Mouse (Mus musculus) mouse embryonic stem cell (cell line): ENCODE data around the gene Eva1c.

Experiments used
- in situ Hi-C, 2 experiments: fragments of 300-500 bp; cut with MboI; formaldehyde crosslinking; loops; 1 replicate in 1 of 2; 3 replicates in 1 of 2; pipeline ENCODE4 v1.14.3; 2019 to 2020; ENCODE audit warnings: low sequenced_read_pairs in 2 of 2, low pct_unique_long_range_greater_than_20kb in 1 of 2, mixed read lengths in 1 of 2; ENCODE audit not compliant: unreplicated experiment in 1 of 2

The Eva1c gene

DNA sequence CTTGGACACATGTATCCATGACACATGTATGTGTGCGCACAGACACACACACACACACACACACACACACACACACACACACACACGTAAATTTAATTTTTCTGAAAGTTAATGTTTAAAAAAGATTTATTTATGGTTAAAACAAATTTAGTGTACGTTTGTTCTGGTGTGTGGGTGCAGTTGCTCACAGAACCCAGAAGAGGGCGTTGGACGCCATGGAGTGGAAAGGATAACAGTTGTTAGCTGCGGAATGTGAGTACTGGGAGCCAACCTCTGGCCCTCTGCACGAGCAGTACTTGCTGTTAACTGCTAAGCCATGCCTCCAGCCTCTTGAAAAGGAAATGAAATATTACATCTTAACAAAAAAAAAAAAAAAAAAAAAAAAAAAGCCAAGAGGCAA lies at the start of gene Eva1c:
Eva1c (plus strand) TSS at position 263 of the 400 bp plus-strand sequence.
- in situ Hi-C loops: loop anchor here in 1 of 2 experiments (10.0 kb wide), 1 partner anchor 108 kb away; the partner anchor contains the start of gene Cfap298

DNA sequence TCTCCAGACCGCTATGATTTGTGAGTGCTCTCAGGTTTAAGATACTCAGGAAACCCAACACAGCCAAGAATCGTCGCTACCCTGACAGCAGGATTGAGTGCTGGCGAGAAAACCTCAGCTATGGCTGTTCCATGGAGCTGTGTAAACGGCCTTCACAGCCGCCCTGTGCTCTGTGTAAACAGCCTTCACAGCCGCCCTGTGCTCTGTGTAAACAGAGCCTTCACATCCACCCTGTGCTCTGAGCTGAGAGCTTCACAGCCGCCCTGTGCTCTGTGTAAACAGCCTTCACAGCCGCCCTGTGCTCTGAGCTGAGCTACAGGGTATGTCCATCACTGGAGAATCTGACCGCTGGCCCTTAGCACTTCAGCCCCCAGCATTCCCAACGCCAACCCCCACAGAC lies 46.7 kb upstream of the Eva1c start:
- in situ Hi-C loops: no loop called here

DNA sequence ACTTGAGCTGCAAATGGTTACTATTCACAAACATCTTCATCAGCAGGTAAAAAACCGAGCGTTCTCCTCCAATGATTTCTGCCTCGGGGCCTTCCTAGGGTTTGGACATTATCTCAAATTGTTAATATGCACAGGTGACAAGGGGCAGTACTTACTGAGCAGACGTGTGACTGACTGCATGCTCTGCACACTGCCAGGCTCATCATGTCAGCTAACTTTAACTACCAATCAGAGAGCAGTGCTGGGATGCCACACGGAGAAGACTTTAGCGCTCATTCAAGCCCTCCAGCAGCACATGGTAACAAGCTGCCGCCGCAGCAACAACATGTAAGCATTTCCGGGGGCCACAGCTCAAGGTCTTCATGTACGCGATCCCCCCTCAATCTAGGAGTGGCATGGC lies 43.2 kb upstream of the Eva1c start:
- in situ Hi-C loops: no loop called here

DNA sequence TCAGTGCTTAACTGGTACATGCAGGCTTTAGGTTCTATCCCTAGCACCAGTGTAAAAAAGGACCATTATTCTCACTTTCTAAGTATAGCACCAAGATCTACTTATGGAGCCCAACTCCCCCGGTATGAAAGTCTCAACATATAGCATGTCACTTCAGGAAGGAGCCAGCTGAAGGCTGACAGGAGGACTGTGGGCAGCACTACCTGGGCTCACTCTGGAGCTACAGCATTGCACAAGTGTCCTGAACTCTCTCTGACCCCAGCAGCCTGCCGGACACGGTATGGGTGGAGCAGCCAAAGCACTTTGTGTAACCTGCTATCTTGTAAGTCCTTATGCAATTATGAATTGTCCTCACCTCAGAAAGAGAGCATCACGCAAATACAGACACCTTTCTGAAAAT lies 41.3 kb upstream of the Eva1c start:
- in situ Hi-C loops: no loop called here

DNA sequence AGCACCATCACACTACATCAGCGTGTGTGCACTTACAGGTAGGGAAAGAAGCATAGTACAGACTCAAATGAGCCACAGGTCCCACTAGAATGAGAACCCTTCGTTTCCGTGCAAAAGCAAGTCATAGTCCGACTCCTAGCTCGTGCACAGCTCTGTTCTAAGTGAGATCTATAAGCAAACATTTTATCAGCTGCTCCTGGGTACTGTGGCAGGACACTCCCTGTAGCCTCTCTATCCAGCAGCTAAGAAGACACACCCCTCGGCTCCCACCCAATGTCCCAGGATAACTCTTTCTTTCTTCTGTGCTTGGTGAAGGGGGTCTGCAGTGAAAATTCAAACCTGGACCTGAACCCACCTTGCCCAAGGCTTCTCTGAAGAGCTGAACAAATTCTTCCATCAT lies 37.9 kb upstream of the Eva1c start:
- in situ Hi-C loops: no loop called here

DNA sequence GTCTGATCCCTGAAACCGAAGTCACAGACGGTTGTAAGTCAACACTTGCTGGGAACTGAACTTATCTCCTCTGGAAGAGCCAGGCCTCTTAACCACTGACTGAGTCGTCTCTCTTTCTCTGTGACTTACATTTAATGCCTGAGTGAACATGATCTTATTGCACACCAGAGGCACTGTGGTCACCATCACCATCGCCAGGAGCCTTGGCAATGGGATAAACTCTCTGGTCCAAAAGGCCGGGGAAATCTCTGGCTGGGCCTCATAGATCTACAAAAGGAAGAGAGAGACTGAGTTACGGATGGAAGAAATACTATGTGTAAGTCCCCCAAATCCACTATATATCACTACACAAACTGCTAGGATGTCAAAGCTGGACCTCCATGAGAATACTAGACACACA lies 35.6 kb upstream of the Eva1c start:
- in situ Hi-C loops: no loop called here

- in situ Hi-C loops: no loop called here
Observed at GRCm38 (mm10) chr16:90792066-90792465, 34.5 kb upstream of the Eva1c start.

DNA sequence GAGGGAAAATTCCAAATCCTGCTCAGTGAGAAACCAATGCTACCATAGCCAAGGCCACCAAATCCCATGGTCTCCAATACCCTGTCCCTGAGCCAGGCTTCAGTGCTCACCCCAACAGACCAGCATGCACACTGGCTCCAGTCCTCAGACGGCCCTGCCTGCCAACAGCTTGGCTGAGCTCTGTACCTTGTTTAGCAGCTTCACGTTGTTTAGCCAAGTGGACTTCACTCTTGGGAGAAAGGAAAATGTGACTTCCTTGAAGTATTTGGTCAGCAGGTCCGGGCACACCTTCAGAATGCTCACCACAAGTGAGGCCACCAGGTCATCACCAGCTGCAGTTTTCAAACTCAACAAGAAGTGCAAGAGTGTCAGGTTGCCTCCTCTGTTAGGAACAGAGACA lies 34.0 kb upstream of the Eva1c start:
- in situ Hi-C loops: no loop called here

GRCm38 (mm10) chr16:90794708-90795107 lies 31.8 kb upstream of the Eva1c start:
- in situ Hi-C loops: no loop called here

DNA sequence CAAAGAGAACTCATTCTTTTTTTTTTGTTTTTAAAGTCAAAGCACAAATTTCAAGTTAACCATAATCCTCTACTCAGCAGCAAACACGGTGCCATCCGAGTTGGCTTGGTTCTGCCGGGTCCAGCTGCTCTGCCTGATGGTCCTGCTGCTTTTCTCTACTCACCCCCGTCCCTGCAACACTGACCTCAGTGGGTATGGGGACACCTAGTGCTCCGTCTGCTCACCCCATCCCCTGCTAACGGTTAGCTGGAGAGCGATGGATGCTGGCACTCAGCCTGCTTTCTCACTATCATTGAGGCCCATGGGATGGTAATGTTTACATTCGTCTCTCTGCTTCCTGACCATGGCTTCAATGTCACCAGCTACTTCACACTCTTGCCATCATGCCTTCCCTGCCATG lies 28.1 kb upstream of the Eva1c start:
- in situ Hi-C loops: no loop called here

DNA sequence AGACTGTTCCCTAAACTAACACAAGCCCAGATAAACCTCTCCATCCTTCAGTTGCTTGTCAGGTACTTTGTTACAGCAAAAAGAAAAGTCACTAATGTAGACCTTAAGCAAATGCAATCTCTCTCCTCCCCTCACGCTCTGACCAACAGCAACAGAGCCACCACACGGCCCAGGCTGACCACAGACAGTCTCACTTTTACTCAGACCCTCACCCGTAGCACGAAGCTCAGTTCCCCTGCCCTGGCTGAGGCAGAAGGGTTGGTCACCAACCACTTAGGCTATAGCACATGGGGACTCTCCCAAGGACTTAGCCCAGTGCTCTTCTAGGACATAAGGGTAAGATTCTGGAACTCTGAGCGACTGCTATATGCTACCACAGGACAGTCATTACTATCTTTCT lies 27.7 kb upstream of the Eva1c start:
- in situ Hi-C loops: no loop called here

DNA sequence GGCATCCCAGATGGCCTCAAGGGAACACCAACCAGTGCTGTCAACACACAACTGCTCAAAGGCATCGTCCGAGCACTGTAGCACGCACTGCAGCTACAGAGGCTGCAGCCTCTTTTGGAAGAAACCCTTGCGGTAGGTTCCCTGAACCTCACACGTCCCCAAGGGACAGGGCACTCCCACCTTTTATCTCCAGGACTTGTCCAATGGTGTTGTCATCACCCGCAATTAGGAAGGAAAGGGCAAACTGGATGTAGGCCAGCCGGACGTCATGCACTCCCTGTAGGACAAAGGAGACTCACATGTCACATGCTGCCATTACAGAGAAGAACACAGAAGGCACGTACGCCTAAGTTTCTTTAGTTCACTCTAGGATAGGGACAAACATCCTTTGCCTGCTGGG lies 26.7 kb upstream of the Eva1c start:
- in situ Hi-C loops: no loop called here

- in situ Hi-C loops: no loop called here
Observed at GRCm38 (mm10) chr16:90801251-90801650, 25.3 kb upstream of the Eva1c start.

- in situ Hi-C loops: no loop called here
Observed at GRCm38 (mm10) chr16:90801928-90802327, 24.6 kb upstream of the Eva1c start.

- in situ Hi-C loops: no loop called here
Observed at GRCm38 (mm10) chr16:90804466-90804865, 22.1 kb upstream of the Eva1c start.

- in situ Hi-C loops: no loop called here
Observed at GRCm38 (mm10) chr16:90809975-90810715, 16.4 kb upstream of the Eva1c start, which contains the start of gene Urb1. Gene Urb1 (minus strand): TSS chr16:90810413.

GRCm38 (mm10) chr16:90810716-90811256 lies 15.7 kb upstream of the Eva1c start:
- in situ Hi-C loops: no loop called here

- in situ Hi-C loops: no loop called here
Observed at GRCm38 (mm10) chr16:90812086-90812485, 14.4 kb upstream of the Eva1c start.

- in situ Hi-C loops: loop anchor here in 1 of 2 experiments (10.0 kb wide), 1 partner anchor 114 kb away; the partner anchor contains the start of gene Cfap298
Observed at GRCm38 (mm10) chr16:90820326-90820725, 6.2 kb upstream of the Eva1c start.
